Mouse (Mus musculus): Measurements from ENCODE around the gene Gng12.

GRCm38 (mm10) chr6:66980040-66980439, 83.8 kb downstream of the Gng12 start:
- TF ChIP-seq CTCF (IDR thresholded peaks at IDR 0.05; ENCODE audit: low read depth, low read length) (no peak), POLR2A (IDR thresholded peaks at IDR 0.05; ENCODE audit: borderline replicate concordance, low read depth, low read length) (no peak)

Data from bone marrow macrophage, adult 2 months (primary cell).